Mouse (Mus musculus): ENCODE results near the gene Cyba. TPM values are rescaled to one million over a fixed set of nuclear protein-coding genes. Genes with fewer than 3 reads are reported as not detected.

Cyba gene
- polyA plus RNA-seq, 1 experiment from 2014 or later, result 160 TPM

DNA sequence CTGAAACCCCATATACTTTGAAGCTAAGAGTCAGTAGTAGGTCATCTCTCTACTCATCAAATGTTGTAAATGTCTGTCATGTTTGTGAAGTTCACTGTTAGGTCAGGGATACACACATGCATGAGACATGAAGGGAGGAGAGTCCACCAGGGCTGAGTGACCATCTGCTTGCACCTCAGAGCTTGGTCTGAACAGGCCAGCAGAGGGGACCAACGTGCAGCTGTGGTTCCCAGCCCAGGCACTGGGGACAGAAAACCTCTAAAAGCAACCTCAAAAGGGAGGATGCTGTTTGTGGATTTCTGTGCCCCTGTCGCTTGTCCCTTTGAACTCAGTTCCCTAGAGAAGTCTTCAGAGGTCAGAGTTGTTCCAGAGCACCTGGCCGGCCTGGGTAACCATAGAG lies 12.5 kb upstream of the Cyba start:
- H3K4me2 ChIP-seq, result no peak overlapping the region
- ATAC-seq, result no peak
- H3K4me1 ChIP-seq, result peaks cover 29% of the 10 kb centered on the region
- no peaks in the 10 kb centered on the region for H3K36me3 ChIP-seq
- 59% methylated on average over 3 of the region's 3 CpGs for WGBS (ENCODE audit: insufficient replicate concordance)
- no peak overlapping the region for H3K4me3 ChIP-seq
- no peaks in the 10 kb centered on the region for H3K9me3 ChIP-seq (replicated peaks)
- H3K27ac ChIP-seq, result no peak overlapping the region
- H3K27me3 ChIP-seq (replicated peaks), result peaks cover 32% of the 10 kb centered on the region
- H3K9ac ChIP-seq, result no peak overlapping the region

DNA sequence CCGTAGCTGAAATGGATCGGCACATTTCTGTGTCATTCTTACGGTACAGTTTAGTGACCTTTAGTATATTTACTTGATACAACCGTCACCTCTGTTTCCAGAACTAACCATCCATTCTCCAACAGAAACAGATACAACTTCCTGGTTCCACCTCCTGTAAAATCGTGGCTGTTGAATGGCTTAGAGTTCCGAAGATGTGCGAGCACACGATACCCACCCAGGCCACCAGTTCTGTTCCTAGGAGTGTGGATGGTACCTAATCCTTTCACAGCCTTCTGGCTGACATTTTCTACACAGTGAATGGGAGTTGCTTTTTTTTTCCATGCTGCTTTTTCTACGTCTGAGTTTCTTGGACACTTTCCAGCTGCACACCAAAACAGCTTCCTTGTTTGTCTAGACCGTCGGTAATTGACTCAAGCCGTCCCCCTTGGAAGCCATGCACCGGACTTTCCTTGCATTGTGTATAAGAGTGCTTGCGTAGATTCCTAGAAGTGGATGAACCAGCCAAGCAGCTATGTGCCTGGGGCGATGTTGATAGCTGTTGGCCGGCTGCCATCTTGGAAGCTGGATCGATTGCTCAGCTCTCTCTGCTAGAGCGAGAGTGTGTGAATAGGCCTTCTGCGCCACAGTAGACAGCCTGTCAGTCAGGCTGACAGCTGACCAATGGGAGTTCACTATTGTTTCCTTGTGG lies 11.5 kb upstream of the Cyba start:
- 30% methylated on average over 19 of the region's 19 CpGs for WGBS (ENCODE audit: insufficient replicate concordance)
- peaks cover 7% of the 10 kb centered on the region for H3K36me3 ChIP-seq
- peak overlapping the region; percentile 95 for H3K4me2 ChIP-seq
- peaks cover 29% of the 10 kb centered on the region for H3K4me1 ChIP-seq
- no peak for ATAC-seq
- H3K9ac ChIP-seq, result peak overlapping the region; percentile 77
- peak overlapping the region; percentile 71 for H3K4me3 ChIP-seq
- peaks cover 28% of the 10 kb centered on the region for H3K27me3 ChIP-seq (replicated peaks)
- no peaks in the 10 kb centered on the region for H3K9me3 ChIP-seq (replicated peaks)
- H3K27ac ChIP-seq, result peak overlapping the region; percentile 81

GRCm38 (mm10) chr8:122443262-122444006 lies 10.7 kb upstream of the Cyba start, which contains the start of gene Mvd:
Mvd (minus strand) TSS chr8:122443422.
- peak; percentile 98 for ATAC-seq
- no peaks in the 10 kb centered on the region for H3K9me3 ChIP-seq (replicated peaks)
- WGBS (ENCODE audit: insufficient replicate concordance), result under 1% methylated on average over 47 of the region's 47 CpGs
- H3K36me3 ChIP-seq, result peaks cover 8% of the 10 kb centered on the region
- peak within 1 kb of the TSS; percentile 81 for H3K27ac ChIP-seq
- peak within 1 kb of the TSS; percentile 95 for H3K4me2 ChIP-seq
- H3K9ac ChIP-seq, result peak within 1 kb of the TSS; percentile 77
- H3K4me3 ChIP-seq, result peak within 1 kb of the TSS; percentile 71
- H3K27me3 ChIP-seq (replicated peaks), result peaks cover 21% of the 10 kb centered on the region
- peaks cover 34% of the 10 kb centered on the region for H3K4me1 ChIP-seq

DNA sequence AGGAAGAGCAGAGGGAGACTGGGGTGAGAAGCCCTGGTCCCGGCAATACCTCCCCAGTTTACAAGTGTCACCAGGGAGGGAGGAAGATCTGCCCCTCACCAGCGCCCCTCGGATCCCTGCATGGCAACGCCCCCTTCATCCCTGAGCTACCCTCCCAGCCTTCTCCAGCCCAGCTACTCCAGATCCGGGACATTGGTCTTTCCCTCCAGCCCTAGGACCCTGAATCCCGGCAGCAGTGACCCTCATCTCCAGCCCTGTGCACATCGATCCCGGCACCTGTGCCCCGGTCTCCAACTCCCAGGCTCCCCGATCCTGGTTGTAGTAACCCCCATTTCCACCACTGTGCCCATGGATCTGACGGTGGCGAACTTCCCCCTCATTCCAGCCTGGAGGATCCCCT lies 10.1 kb upstream of the Cyba start:
- Histone ChIP-seq H3K4me2 (peak overlapping the region; percentile 95), H3K9ac (peak overlapping the region; percentile 71), H3K27me3 (replicated peaks) (peaks cover 17% of the 10 kb centered on the region), H3K27ac (peak overlapping the region; percentile 69), H3K9me3 (replicated peaks) (no peaks in the 10 kb centered on the region), H3K4me3 (peak overlapping the region; percentile 71), H3K4me1 (peaks cover 41% of the 10 kb centered on the region), H3K36me3 (peaks cover 8% of the 10 kb centered on the region)
- peak; percentile 0; the same call in 1 of the 2 replicates for ATAC-seq
- 2% methylated on average over 12 of the region's 12 CpGs for WGBS (ENCODE audit: insufficient replicate concordance)

- H3K4me3 ChIP-seq, result peak overlapping the region; percentile 71
- H3K36me3 ChIP-seq, result peaks cover 10% of the 10 kb centered on the region
- 0 out of 2 replicates have a peak overlapping the region, but pooled peaks have one; percentile 69 for H3K27ac ChIP-seq
- H3K9ac ChIP-seq, result peak overlapping the region; percentile 71
- peaks cover 44% of the 10 kb centered on the region for H3K4me1 ChIP-seq
- peaks cover 13% of the 10 kb centered on the region; the same call in 1 of the 2 replicates for H3K27me3 ChIP-seq (replicated peaks)
- WGBS (ENCODE audit: insufficient replicate concordance), result 49% methylated on average over 7 of the region's 7 CpGs
- H3K4me2 ChIP-seq, result peak overlapping the region; percentile 95
- ATAC-seq, result no peak
- H3K9me3 ChIP-seq (replicated peaks), result no peaks in the 10 kb centered on the region
Measured at GRCm38 (mm10) chr8:122442356-122442755, 9.6 kb upstream of the Cyba start.

DNA sequence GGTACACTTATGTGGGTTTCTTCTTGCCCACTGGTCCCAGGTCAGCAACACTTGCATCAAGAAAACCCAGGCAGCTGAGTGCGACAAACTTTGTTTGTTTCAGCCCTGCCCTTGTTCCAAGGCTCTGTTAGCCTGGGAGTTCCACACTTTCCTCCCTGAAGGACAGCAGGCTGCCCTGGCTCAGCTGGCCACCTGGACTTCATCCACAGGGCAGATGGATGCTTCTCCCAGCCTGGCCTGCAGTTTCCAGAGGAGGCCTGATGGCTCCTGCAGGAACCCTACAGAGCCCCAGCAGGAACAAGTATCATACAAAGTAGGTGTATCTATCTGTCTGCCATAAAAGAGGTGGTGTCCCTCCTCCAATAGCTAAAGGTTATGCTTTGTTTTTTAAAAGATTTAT lies 8.6 kb upstream of the Cyba start:
- 81% methylated on average over 1 of the region's 1 CpGs for WGBS (ENCODE audit: insufficient replicate concordance)
- H3K27ac ChIP-seq, result no peak overlapping the region
- H3K9me3 ChIP-seq (replicated peaks), result no peaks in the 10 kb centered on the region
- H3K4me2 ChIP-seq, result no peak overlapping the region
- 0 out of 2 replicates have a peak, but pooled peaks cover 3% of the 10 kb centered on the region for H3K27me3 ChIP-seq (replicated peaks)
- no peak overlapping the region for H3K4me3 ChIP-seq
- H3K36me3 ChIP-seq, result peaks cover 20% of the 10 kb centered on the region
- no peak overlapping the region for H3K9ac ChIP-seq
- ATAC-seq, result no peak
- H3K4me1 ChIP-seq, result peaks cover 44% of the 10 kb centered on the region

GRCm38 (mm10) chr8:122439336-122439735 lies 6.6 kb upstream of the Cyba start:
- peaks cover 32% of the 10 kb centered on the region for H3K4me1 ChIP-seq
- H3K9ac ChIP-seq, result no peak overlapping the region
- H3K4me2 ChIP-seq, result no peak overlapping the region
- no peak overlapping the region for H3K4me3 ChIP-seq
- no peak overlapping the region for H3K27ac ChIP-seq
- 0 out of 2 replicates have a peak, but pooled peaks cover 3% of the 10 kb centered on the region for H3K9me3 ChIP-seq (replicated peaks)
- H3K27me3 ChIP-seq (replicated peaks), result 0 out of 2 replicates have a peak, but pooled peaks cover 3% of the 10 kb centered on the region
- no peak for ATAC-seq
- WGBS (ENCODE audit: insufficient replicate concordance), result 89% methylated on average over 16 of the region's 16 CpGs
- peaks cover 39% of the 10 kb centered on the region for H3K36me3 ChIP-seq

DNA sequence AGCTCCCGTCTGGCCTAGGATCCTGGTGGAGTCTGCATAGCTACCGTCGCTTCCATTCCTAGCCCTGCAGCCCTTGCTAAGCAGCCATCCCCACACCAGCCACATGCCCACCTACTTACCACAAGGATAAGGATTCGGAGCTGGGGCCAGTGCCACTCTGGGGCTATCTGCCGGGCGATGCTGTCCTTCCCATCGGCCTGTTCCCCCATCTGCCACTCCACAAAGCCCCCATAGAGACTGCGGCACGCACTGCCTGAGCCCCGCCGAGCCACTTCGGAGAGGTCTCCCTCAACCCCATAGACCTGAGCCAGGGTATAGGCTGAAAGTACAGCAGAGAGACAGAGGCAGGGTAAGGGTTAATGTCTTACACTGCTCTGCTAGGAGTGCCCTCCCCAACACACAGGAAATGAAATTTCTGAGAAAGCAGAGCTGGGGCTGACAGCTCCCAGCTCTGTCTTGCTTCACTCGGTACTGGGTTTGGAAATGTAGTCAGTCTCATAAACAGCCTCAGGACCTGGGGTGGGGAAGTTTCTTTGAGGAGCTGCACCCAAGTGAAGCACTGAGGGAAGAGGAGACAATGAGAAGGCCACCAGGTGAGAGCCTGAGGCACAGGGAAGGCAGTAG lies 5.1 kb upstream of the Cyba start:
- peaks cover 33% of the 10 kb centered on the region for H3K4me1 ChIP-seq
- ATAC-seq, result no peak
- 77% methylated on average over 13 of the region's 13 CpGs for WGBS (ENCODE audit: insufficient replicate concordance)
- 0 out of 2 replicates have a peak overlapping the region, but pooled peaks have one; percentile 45 for H3K27ac ChIP-seq
- peaks cover 48% of the 10 kb centered on the region for H3K36me3 ChIP-seq
- 0 out of 2 replicates have a peak, but pooled peaks cover 3% of the 10 kb centered on the region for H3K27me3 ChIP-seq (replicated peaks)
- H3K9ac ChIP-seq, result 0 out of 2 replicates have a peak overlapping the region, but pooled peaks have one; percentile 20
- no peak overlapping the region for H3K4me2 ChIP-seq
- H3K4me3 ChIP-seq, result no peak overlapping the region
- 0 out of 2 replicates have a peak, but pooled peaks cover 3% of the 10 kb centered on the region for H3K9me3 ChIP-seq (replicated peaks)

GRCm38 (mm10) chr8:122436586-122437125 lies 3.9 kb upstream of the Cyba start:
- Histone ChIP-seq H3K9ac (no peak overlapping the region), H3K36me3 (peaks cover 48% of the 10 kb centered on the region), H3K4me2 (no peak overlapping the region), H3K9me3 (replicated peaks) (0 out of 2 replicates have a peak, but pooled peaks cover 3% of the 10 kb centered on the region), H3K4me3 (no peak overlapping the region), H3K27ac (0 out of 2 replicates have a peak overlapping the region, but pooled peaks have one; percentile 5), H3K4me1 (peaks cover 37% of the 10 kb centered on the region), H3K27me3 (replicated peaks) (peaks cover 3% of the 10 kb centered on the region; the same call in 1 of the 2 replicates)
- no peak for ATAC-seq
- 70% methylated on average over 20 of the region's 20 CpGs for WGBS (ENCODE audit: insufficient replicate concordance)

DNA sequence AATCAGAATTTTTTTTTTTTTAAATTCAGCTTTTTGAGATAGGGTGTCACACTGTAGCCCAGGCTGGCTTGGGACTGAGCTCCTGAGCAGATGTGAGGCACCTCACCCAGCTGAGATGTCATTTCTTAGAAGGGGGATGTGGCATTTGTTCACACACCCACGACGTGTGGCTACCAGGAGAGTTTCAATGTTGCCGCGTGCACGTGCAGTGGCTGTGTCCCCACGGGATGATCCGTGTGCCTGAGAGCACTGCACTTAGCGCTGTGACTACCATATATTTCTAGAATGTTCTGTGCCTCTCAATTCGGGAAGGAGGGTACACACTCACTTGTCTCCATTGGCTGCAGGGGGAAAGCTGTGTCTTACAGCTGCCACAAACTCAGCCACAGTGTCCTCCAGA lies 3.4 kb upstream of the Cyba start:
- no peak overlapping the region for H3K4me3 ChIP-seq
- no peak for ATAC-seq
- H3K9ac ChIP-seq, result no peak overlapping the region
- peaks cover 3% of the 10 kb centered on the region; the same call in 1 of the 2 replicates for H3K27me3 ChIP-seq (replicated peaks)
- peaks cover 42% of the 10 kb centered on the region for H3K4me1 ChIP-seq
- 85% methylated on average over 9 of the region's 9 CpGs for WGBS (ENCODE audit: insufficient replicate concordance)
- H3K27ac ChIP-seq, result 0 out of 2 replicates have a peak overlapping the region, but pooled peaks have one; percentile 5
- no peak overlapping the region for H3K4me2 ChIP-seq
- H3K9me3 ChIP-seq (replicated peaks), result 0 out of 2 replicates have a peak, but pooled peaks cover 3% of the 10 kb centered on the region
- H3K36me3 ChIP-seq, result peaks cover 48% of the 10 kb centered on the region

DNA sequence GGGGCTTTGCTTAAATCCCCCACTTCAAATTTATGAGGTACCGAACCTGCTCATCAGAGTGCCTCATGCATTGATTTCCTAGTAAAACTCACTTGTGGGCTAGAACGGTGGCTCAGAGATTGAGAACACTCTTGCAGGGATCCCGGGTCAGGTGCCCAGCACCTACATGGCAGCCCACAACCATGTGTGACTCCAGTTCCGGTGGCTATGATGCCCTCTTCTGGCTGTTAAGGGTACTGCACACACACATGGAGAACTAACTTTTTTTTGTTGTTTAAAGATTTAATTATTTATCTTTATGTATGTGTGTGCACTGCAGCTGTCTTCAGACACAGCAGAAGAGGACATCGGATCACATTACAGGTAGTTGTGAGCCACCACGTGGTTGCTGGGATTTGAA lies 2.6 kb upstream of the Cyba start:
- no peak overlapping the region for H3K4me3 ChIP-seq
- 80% methylated on average over 6 of the region's 6 CpGs for WGBS (ENCODE audit: insufficient replicate concordance)
- peaks cover 48% of the 10 kb centered on the region for H3K36me3 ChIP-seq
- ATAC-seq, result no peak
- H3K4me2 ChIP-seq, result no peak overlapping the region
- no peak overlapping the region for H3K27ac ChIP-seq
- no peak overlapping the region for H3K9ac ChIP-seq
- H3K27me3 ChIP-seq (replicated peaks), result peaks cover 3% of the 10 kb centered on the region; the same call in 1 of the 2 replicates
- 0 out of 2 replicates have a peak, but pooled peaks cover 3% of the 10 kb centered on the region for H3K9me3 ChIP-seq (replicated peaks)
- peaks cover 50% of the 10 kb centered on the region for H3K4me1 ChIP-seq

All from liver, embryonic 12.5 days (tissue).